Mouse (Mus musculus) heart, embryonic 15.5 days (tissue): ENCODE measurements around the gene Six1. TPM values are rescaled to one million over a fixed set of nuclear protein-coding genes. Genes with fewer than 3 reads are reported as not detected.

ENCODE experiments used
- ATAC-seq: fragments of 200-750 bp; cut with Nextera tagmentation; replicated peaks from 2 replicates; pipeline ENCODE4 v1.8.0; 2017; ENCODE audit warnings: low read depth, moderate TSS enrichment; ENCODE audit not compliant: insufficient number of reproducible peaks, insufficient read depth, low FRiP score
- H3K27ac ChIP-seq: fragments of 300-500 bp; sonication (generic); 2 replicates; pipeline ENCODE4 v1.5.1; 2015; ENCODE audit warnings: mild to moderate bottlenecking, inconsistent platforms
- H3K27me3 ChIP-seq: fragments of 300-500 bp; sonication (generic); 2 replicates; pipeline ENCODE4 v1.6.1; 2015; ENCODE audit warnings: inconsistent platforms
- H3K36me3 ChIP-seq: fragments of 300-500 bp; sonication (generic); 2 replicates; pipeline ENCODE4 v1.6.1; 2015; ENCODE audit warnings: mild to moderate bottlenecking, inconsistent platforms
- H3K4me1 ChIP-seq: fragments of 300-500 bp; sonication (generic); replicated peaks from 2 replicates; pipeline ENCODE4 v1.6.1; 2015; ENCODE audit warnings: inconsistent platforms
- H3K4me2 ChIP-seq: fragments of 300-500 bp; sonication (generic); 2 replicates; pipeline ENCODE4 v1.6.1; 2015; ENCODE audit warnings: inconsistent platforms, mild to moderate bottlenecking, moderate library complexity
- H3K4me3 ChIP-seq: fragments of 300-500 bp; sonication (generic); 2 replicates; pipeline ENCODE4 v1.5.1; 2015; ENCODE audit warnings: mild to moderate bottlenecking, inconsistent platforms
- H3K9ac ChIP-seq: fragments of 300-500 bp; sonication (generic); 2 replicates; pipeline ENCODE4 v1.6.1; 2015; ENCODE audit warnings: mild to moderate bottlenecking, inconsistent platforms
- H3K9me3 ChIP-seq: fragments of 300-500 bp; sonication (generic); replicated peaks from 2 replicates; pipeline ENCODE4 v1.6.1; 2016; ENCODE audit warnings: inconsistent platforms
- WGBS: fragments of 180-500 bp; shearing (Covaris S2); methylation state at CpG from one replicate; pipeline ENCODE4 v1.1.7; 2015; ENCODE audit warnings: mixed read lengths; 5-methylcytosine and 5-hydroxymethylcytosine counted together
- polyA plus RNA-seq: library from polyadenylated mRNA; unstranded; fragments of >200 nt; fragmentation: Nextera tagmentation; extraction: Ambion mirVana; gene quantifications from 2 replicates; pipeline ENCODE4 v1.2.1, GENCODE M21; 2015

Six1 gene
- polyA plus RNA-seq, 1 experiment from 2014 or later, result 0.62 TPM

DNA sequence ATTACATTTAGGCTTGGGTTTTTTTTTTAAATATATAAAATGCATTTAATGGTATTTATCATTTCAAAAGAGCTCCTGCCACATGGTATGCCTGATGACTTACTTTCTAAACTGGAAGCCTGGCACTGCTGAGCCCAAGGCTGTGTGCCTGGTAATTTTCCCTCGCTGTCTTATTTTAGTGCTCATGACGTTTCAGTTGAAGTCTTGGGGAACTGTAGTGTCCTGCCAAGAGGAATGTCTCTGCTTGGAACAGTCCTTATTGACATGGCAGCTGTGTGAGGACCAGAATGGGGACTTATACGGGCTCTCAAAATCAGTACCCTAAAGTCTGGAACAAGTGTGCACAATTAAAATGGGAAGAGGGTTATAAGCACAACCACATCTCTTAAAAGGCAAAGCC is 5.2 kb downstream of the Six1 start:
- WGBS, result 6% methylated on average over 3 of the region's 3 CpGs
- H3K4me2 ChIP-seq, result no peak overlapping the region
- H3K9ac ChIP-seq, result no peak overlapping the region
- H3K27ac ChIP-seq, result no peak overlapping the region
- no peak for ATAC-seq
- H3K4me1 ChIP-seq, result peaks cover 40% of the 10 kb centered on the region
- no peak overlapping the region for H3K4me3 ChIP-seq
- H3K9me3 ChIP-seq, result no peaks in the 10 kb centered on the region
- peaks cover 90% of the 10 kb centered on the region for H3K27me3 ChIP-seq
- no peaks in the 10 kb centered on the region for H3K36me3 ChIP-seq

GRCm38 (mm10) chr12:73047576-73047975 is 6.1 kb downstream of the Six1 start:
- no peak overlapping the region for H3K4me2 ChIP-seq
- WGBS, result 16% methylated on average over 2 of the region's 2 CpGs

GRCm38 (mm10) chr12:73046607-73047180 is 7.0 kb downstream of the Six1 start:
- Histone ChIP-seq H3K27me3 (peaks cover 89% of the 10 kb centered on the region), H3K36me3 (no peaks in the 10 kb centered on the region), H3K4me1 (peaks cover 28% of the 10 kb centered on the region), H3K4me2 (peak overlapping the region; percentile 97), H3K27ac (no peak overlapping the region), H3K9ac (peak overlapping the region; percentile 40; the same call in 1 of the 2 replicates), H3K4me3 (peak overlapping the region; percentile 65), H3K9me3 (no peaks in the 10 kb centered on the region)
- WGBS, result under 1% methylated on average over 38 of the region's 38 CpGs
- ATAC-seq, result peak; percentile 81

More at GRCm38 (mm10) chr12:73047576-73047975, 6.1 kb downstream of the Six1 start:
- H3K9me3 ChIP-seq, result no peaks in the 10 kb centered on the region
- H3K4me3 ChIP-seq, result no peak overlapping the region
- H3K27me3 ChIP-seq, result peaks cover 90% of the 10 kb centered on the region
- H3K4me1 ChIP-seq, result peaks cover 33% of the 10 kb centered on the region
- no peaks in the 10 kb centered on the region for H3K36me3 ChIP-seq
- H3K27ac ChIP-seq, result no peak overlapping the region
- ATAC-seq, result no peak
- H3K9ac ChIP-seq, result no peak overlapping the region

DNA sequence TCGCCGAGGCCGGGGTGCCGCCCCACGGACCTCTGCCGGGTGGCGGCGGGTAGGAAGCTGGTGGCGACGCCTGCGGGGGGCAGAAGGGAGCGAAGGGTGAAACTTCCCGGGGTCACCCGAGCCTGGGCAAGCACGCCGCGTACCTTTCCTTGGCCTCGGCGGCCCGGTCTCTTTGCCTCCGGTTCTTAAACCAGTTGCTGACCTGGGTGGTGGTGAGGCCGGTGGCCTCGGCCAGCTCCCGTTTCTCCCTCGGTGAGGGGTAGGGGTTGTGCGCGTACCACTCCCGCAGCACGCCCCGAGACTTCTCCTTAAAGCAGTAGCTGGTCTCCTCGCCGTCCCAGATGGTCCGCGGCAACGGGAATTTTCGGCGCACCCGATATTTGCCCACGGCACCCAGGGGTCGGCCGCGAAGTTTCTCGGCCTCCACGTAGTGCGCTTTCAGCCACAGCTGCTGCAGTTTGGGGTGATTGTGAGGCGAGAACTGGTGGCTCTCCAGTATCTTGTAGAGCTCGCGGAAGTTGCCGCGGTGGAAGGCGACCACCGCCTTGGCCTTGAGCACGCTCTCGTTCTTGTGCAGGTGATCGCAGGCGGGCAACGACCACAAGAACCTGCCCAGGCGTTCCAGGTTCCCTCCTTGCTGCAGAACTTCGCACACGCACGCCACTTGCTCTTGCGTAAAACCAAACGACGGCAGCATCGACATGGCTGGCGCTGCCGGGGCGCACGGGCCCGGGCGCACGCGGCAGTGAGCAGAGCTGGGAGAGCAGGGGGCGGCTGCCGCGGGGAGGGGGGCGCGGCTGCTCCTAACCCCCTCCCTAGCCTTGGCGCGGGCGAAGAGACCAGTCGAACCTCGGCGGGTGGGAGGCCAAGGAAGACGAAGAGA is 7.7 kb downstream of the Six1 start:
- Histone ChIP-seq H3K9me3 (no peaks in the 10 kb centered on the region), H3K27ac (0 out of 2 replicates have a peak overlapping the region, but pooled peaks have one; percentile 12), H3K4me3 (peak overlapping the region; percentile 65), H3K36me3 (no peaks in the 10 kb centered on the region), H3K27me3 (peaks cover 91% of the 10 kb centered on the region), H3K4me2 (peak overlapping the region; percentile 97), H3K9ac (peak overlapping the region; percentile 66), H3K4me1 (peaks cover 28% of the 10 kb centered on the region)
- WGBS, result 1% methylated on average over 82 of the region's 85 CpGs
- peak; percentile 24 for ATAC-seq

DNA sequence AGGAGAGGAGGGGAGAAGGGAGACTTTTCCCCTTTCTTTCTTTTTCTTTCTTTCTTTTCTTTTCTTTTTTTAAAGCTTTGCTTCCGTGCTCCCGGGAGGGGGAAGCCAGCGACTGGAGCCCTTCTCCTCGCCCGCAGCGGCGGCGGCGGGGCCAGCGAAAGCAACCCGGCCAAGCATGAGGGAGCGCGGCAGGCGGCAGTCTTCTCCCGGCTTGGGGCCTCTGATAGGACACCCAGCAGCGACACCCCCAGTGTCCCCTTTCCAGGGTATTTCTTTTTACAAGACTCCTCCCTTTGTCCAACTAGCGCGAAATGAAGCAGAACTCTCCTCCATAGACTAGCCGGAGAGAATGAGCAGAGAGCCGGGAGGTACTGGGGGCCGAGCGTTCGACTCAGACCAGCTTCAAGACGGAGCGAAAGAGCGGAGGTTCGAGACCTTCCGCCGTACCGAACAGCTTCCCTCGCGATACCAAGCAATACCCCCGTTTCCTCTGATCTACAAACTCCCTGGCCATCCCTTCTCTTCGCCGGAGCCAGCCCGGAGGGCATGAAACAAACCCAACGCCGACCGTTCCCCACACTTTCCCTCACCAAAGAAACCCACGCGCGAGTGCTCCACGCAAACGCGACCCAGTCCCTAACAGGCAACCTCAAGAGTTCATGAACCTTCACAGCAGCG is 8.5 kb downstream of the Six1 start:
- under 1% methylated on average over 46 of the region's 46 CpGs for WGBS
- Histone ChIP-seq H3K27me3 (peaks cover 92% of the 10 kb centered on the region), H3K36me3 (no peaks in the 10 kb centered on the region), H3K27ac (0 out of 2 replicates have a peak overlapping the region, but pooled peaks have one; percentile 12), H3K4me3 (peak overlapping the region; percentile 65), H3K9me3 (no peaks in the 10 kb centered on the region), H3K4me2 (peak overlapping the region; percentile 97), H3K9ac (peak overlapping the region; percentile 66), H3K4me1 (peaks cover 28% of the 10 kb centered on the region)
- no peak for ATAC-seq

DNA sequence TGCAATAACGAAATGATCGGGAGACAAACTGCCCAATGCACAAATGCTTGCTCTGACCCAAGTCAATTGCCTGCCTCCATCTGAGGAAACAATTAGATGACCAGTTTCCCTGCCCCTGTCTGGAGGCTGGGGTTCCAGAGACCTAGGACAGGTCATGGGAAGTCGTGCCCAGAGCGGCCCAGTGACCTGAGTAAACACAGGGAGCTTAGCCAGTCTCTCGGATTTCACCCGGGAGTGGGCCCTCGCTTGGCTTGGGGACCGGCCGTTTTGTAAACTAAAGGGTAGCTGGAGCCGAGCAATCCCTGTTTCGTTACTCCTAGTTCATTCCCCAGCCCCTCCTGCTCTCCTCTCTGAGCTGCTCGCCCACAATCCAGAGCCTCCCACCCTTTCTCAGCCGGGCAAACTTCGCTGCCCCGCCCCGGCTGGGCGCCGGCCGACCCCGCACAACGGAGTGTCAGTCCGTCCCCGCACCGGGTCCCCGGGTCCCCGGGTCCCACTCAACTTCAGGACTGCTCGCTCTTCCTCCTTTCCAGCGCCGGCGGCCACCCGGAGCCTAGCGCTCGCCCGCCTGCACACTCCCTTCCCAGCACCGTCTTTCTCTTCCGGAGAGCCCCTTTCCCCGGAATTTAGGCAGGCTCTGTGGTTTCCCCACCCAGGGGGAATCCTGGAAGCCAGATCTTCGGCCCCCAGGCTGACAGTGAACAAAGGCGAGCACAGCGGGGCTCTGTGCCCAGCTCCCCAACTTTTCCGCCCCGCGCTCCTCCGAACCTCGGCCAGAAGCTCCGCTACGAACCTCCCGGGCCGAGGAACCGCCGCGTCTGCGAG is 9.3 kb downstream of the Six1 start:
- 0 out of 2 replicates have a peak, but pooled peaks have one; percentile 31 for ATAC-seq
- no peaks in the 10 kb centered on the region for H3K36me3 ChIP-seq
- H3K9ac ChIP-seq, result peak overlapping the region; percentile 66
- 1% methylated on average over 53 of the region's 53 CpGs for WGBS
- H3K4me2 ChIP-seq, result peak overlapping the region; percentile 97
- H3K9me3 ChIP-seq, result no peaks in the 10 kb centered on the region
- peaks cover 32% of the 10 kb centered on the region for H3K4me1 ChIP-seq
- peak overlapping the region; percentile 65 for H3K4me3 ChIP-seq
- peaks cover 92% of the 10 kb centered on the region for H3K27me3 ChIP-seq
- H3K27ac ChIP-seq, result no peak overlapping the region

- H3K27ac ChIP-seq, result no peak overlapping the region
- H3K27me3 ChIP-seq, result peaks cover 85% of the 10 kb centered on the region
- H3K4me3 ChIP-seq, result peak overlapping the region; percentile 65
- no peak for ATAC-seq
- H3K9me3 ChIP-seq, result no peaks in the 10 kb centered on the region
- H3K4me2 ChIP-seq, result peak overlapping the region; percentile 97; the same call in 1 of the 2 replicates
- H3K4me1 ChIP-seq, result peaks cover 32% of the 10 kb centered on the region
- 29% methylated on average over 14 of the region's 14 CpGs for WGBS
- no peaks in the 10 kb centered on the region for H3K36me3 ChIP-seq
- H3K9ac ChIP-seq, result no peak overlapping the region
These were observed 10.1 kb downstream of the Six1 start for GRCm38 (mm10) chr12:73043396-73044167.

- H3K4me1 ChIP-seq, result peaks cover 32% of the 10 kb centered on the region
- H3K9me3 ChIP-seq, result no peaks in the 10 kb centered on the region
- no peak for ATAC-seq
- peak overlapping the region; percentile 65; the same call in 1 of the 2 replicates for H3K4me3 ChIP-seq
- no peak overlapping the region for H3K9ac ChIP-seq
- H3K27ac ChIP-seq, result no peak overlapping the region
- H3K36me3 ChIP-seq, result no peaks in the 10 kb centered on the region
- H3K27me3 ChIP-seq, result peaks cover 83% of the 10 kb centered on the region
- H3K4me2 ChIP-seq, result no peak overlapping the region
- WGBS, result 25% methylated on average over 2 of the region's 2 CpGs
These were observed 10.8 kb downstream of the Six1 start for GRCm38 (mm10) chr12:73042903-73043302.

DNA sequence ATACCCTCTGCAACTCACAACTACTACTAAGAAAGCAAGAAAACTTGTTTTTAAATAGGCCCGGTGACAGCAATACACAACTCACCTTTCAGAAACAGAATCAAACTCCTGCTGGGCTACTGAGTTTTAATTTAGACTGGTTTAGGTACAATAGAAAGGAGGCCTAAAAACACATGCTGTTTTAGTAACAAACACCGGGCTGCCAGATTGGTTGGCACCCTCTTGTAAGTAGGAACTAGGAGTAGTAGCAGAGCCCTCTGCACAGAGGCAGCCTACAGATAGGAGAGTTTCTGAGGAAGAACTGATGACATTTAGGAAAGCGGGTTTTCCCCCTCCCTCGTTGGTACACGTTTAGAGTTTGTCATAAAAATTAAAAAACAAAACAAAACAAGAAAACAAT is 11.3 kb downstream of the Six1 start:
- no peaks in the 10 kb centered on the region for H3K9me3 ChIP-seq
- no peak for ATAC-seq
- H3K27me3 ChIP-seq, result peaks cover 83% of the 10 kb centered on the region
- no peak overlapping the region for H3K9ac ChIP-seq
- no peaks in the 10 kb centered on the region for H3K36me3 ChIP-seq
- no peak overlapping the region for H3K4me2 ChIP-seq
- H3K27ac ChIP-seq, result no peak overlapping the region
- peaks cover 32% of the 10 kb centered on the region for H3K4me1 ChIP-seq
- no peak overlapping the region for H3K4me3 ChIP-seq
- WGBS, result 26% methylated on average over 5 of the region's 5 CpGs

DNA sequence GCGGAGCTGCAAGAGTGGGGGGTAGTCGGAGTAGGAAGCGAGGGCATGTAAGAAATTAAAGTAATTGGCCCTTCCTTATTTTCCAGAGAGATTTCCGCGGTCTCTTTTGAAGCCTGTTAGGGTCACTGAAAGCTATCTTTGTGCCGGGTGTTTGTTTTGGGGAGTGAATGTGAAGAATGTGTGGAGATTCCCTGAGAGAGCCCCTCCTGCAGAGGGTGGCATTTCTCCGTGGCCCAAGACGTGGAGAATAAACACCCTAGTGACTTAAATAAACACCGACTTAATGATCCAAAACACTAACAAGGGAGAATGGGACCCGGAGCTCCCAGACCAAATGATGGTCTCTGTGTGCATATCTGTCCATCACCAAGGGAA is 12.4 kb downstream of the Six1 start:
- no peaks in the 10 kb centered on the region for H3K9me3 ChIP-seq
- no peak overlapping the region for H3K9ac ChIP-seq
- H3K4me1 ChIP-seq, result peaks cover 27% of the 10 kb centered on the region
- no peak for ATAC-seq
- H3K27ac ChIP-seq, result no peak overlapping the region
- H3K4me2 ChIP-seq, result no peak overlapping the region
- H3K27me3 ChIP-seq, result peaks cover 81% of the 10 kb centered on the region
- no peaks in the 10 kb centered on the region for H3K36me3 ChIP-seq
- H3K4me3 ChIP-seq, result peak overlapping the region; percentile 2; the same call in 1 of the 2 replicates
- 7% methylated on average over 10 of the region's 10 CpGs for WGBS
